Mouse (Mus musculus) adrenal gland, adult (tissue): ENCODE measurements at regions not wholly inside any gene's neighbourhood (a gene's known extent, or its start where the extent isn't known, plus 50 kb on each side); places are given as distances from the start of the nearest gene placed in this dataset.
A peak's percentile ranks its signal among the peaks of the same experiment; 100 is the strongest.

ENCODE experiments used
- DNase-seq, 2 experiments: peaks; one replicate each; pipeline ENCODE4 v3.0.0; 2022 to 2023; ENCODE audit warnings: low spot score in 1 of 2; ENCODE audit not compliant: inconsistent age in 2 of 2

GRCm38 (mm10) chr1:144452141-144452540 is 115.3 kb downstream of the Rgs21 start:
- no peak for DNase-seq

- DNase-seq = no peak
These were observed 115.7 kb downstream of the Rgs21 start for GRCm38 (mm10) chr1:144451731-144452130.

GRCm38 (mm10) chr1:144436617-144437016 is 130.8 kb downstream of the Rgs21 start:
- no peak for DNase-seq

GRCm38 (mm10) chr1:144432816-144433215 is 134.7 kb downstream of the Rgs21 start:
- no peak for DNase-seq

GRCm38 (mm10) chr1:144431535-144432276 is 135.8 kb downstream of the Rgs21 start:
- peak in 1 of 2 experiments; percentile 27 for DNase-seq

GRCm38 (mm10) chr1:144421374-144421773 is 146.1 kb downstream of the Rgs21 start:
- DNase-seq = no peak

- DNase-seq = peak; percentile 75 to 91
These were observed 157.6 kb upstream of the Rgs1 start for GRCm38 (mm10) chr1:144406387-144407383.

- DNase-seq = no peak
These were observed 156.7 kb upstream of the Rgs1 start for GRCm38 (mm10) chr1:144405724-144406123.

GRCm38 (mm10) chr1:144405031-144405430 is 156.0 kb upstream of the Rgs1 start:
- DNase-seq = no peak

GRCm38 (mm10) chr1:144379991-144380594 is 131.1 kb upstream of the Rgs1 start:
- DNase-seq = peak in 1 of 2 experiments; percentile 39

GRCm38 (mm10) chr1:144374121-144374520 is 125.1 kb upstream of the Rgs1 start:
- no peak for DNase-seq

GRCm38 (mm10) chr1:144367492-144367891 is 118.5 kb upstream of the Rgs1 start:
- peak; percentile 5 to 28 for DNase-seq

GRCm38 (mm10) chr1:144355560-144356310 is 106.7 kb upstream of the Rgs1 start:
- DNase-seq = no peak

GRCm38 (mm10) chr1:144355041-144355440 is 106.0 kb upstream of the Rgs1 start:
- DNase-seq = no peak

- DNase-seq = no peak
These were observed 104.3 kb upstream of the Rgs1 start for GRCm38 (mm10) chr1:144353320-144353719.

- DNase-seq = no peak
These were observed 94.8 kb upstream of the Rgs1 start for GRCm38 (mm10) chr1:144343820-144344219.

- DNase-seq = peak in 1 of 2 experiments; percentile 44
These were observed 94.3 kb upstream of the Rgs1 start for GRCm38 (mm10) chr1:144343299-144343698.

- DNase-seq = no peak
These were observed 88.5 kb upstream of the Rgs1 start for GRCm38 (mm10) chr1:144337572-144337971.

GRCm38 (mm10) chr1:144330365-144331050 is 81.5 kb upstream of the Rgs1 start:
- peak in 1 of 2 experiments; percentile 30 for DNase-seq

- DNase-seq = no peak
These were observed 70.4 kb upstream of the Rgs1 start for GRCm38 (mm10) chr1:144319406-144319805.
